ENCODE assay signal across 17 mouse cellular contexts in the genomic region with DNA sequence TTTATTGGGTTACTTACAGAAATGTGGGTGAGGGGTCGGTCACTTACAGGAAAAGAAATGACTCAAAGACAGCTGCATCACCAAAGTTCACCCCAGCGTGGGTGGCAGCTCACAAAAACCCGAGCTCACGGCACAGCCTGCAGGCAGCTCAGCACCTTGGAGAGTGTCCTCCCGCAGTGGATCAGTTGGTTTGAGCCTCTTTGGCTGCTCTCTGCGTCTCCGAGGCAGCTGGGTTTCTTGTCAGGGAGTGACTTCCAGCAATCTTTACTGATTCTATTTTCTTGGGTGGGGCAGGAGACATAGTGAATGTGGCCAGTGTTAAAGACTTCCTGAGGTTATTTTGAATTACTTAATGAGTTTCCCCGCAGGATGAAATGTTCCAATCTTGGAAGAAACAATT.
DNase-seq lines count a peak whose midpoint lies in the region; ATAC-seq and TF ChIP-seq lines count a peak whose summit lies in the region.
"Had no signal": no experiment of that assay in that cellular context is flagged by ENCODE, and none has a peak within 500 bp of the region (broad histone marks: within the 10 kb centered on the region; RNA-seq: fewer than 3 reads in every experiment).

No protein-coding gene starts in this region.

- DNase-seq in heart, adult 11 months: peak; percentile 90
- no peak for DNase-seq in heart, postnatal 14 days
- peak; percentile 4 for DNase-seq in midbrain, postnatal 0 days (ENCODE audit: low spot score)
- peak; percentile 15 for DNase-seq in mesoderm, embryonic 11.5 days (ENCODE audit: low read depth, low spot score)
- no peak for DNase-seq in left cerebral cortex, adult 2 months (ENCODE audit: extremely low spot score in 1 of 2, low spot score in 2 of 2)
- DNase-seq: cerebellum, adult 18-20 months; gastrocnemius, postnatal 14 days; lung, postnatal 10 days; thymus, postnatal 25 days had no signal

- 24% methylated on average over 8 of the region's 8 CpGs for WGBS in midbrain, postnatal 0 days
- WGBS in midbrain, embryonic 15.5 days: 19% methylated on average over 8 of the region's 8 CpGs

- no peak overlapping the region for H3K4me2 ChIP-seq in midbrain, postnatal 0 days (ENCODE audit: low read depth, low read length, poor library complexity, severe bottlenecking)
- no peak overlapping the region for H3K4me2 ChIP-seq in midbrain, embryonic 15.5 days
- H3K4me2 ChIP-seq: embryonic facial prominence, embryonic 15.5 days; heart, embryonic 12.5 days; hindbrain, embryonic 14.5 days; liver, embryonic 11.5 days had no signal

- ATAC-seq in midbrain, postnatal 0 days (ENCODE audit: low FRiP score): no peak
- no peak for ATAC-seq in midbrain, embryonic 15.5 days (replicated peaks)
- ATAC-seq in common myeloid progenitor, adult 5-6 weeks (replicated peaks; ENCODE audit: low read depth, poor library complexity, severe bottlenecking): 0 out of 2 replicates have a peak, but pooled peaks have one; percentile 32
- no peak for ATAC-seq in megakaryocyte-erythroid progenitor cell, adult 5-6 weeks (replicated peaks; ENCODE audit: low FRiP score, low TSS enrichment, poor library complexity, severe bottlenecking)
- ATAC-seq: forebrain, embryonic 14.5 days had no signal

- H3K27ac ChIP-seq in midbrain, postnatal 0 days (ENCODE audit: low read depth, low read length): no peak overlapping the region
- no peak overlapping the region for H3K27ac ChIP-seq in midbrain, embryonic 15.5 days
- no peak overlapping the region for H3K27ac ChIP-seq in left cerebral cortex, adult 2 months
- H3K27ac ChIP-seq: embryonic facial prominence, embryonic 15.5 days; hindbrain, embryonic 14.5 days had no signal

- intact Hi-C loops in heart, postnatal 14 days (cut with DNase I): no loop called here
- intact Hi-C loops in left cerebral cortex, adult 2 months (cut with DNase I): no loop called here

- no peaks in the 10 kb centered on the region for H3K27me3 ChIP-seq in midbrain, postnatal 0 days (ENCODE audit: insufficient read depth, low read length)
- H3K27me3 ChIP-seq in midbrain, embryonic 15.5 days (replicated peaks): no peaks in the 10 kb centered on the region
- H3K27me3 ChIP-seq: embryonic facial prominence, embryonic 15.5 days; heart, embryonic 12.5 days had no signal

- no peaks in the 10 kb centered on the region for H3K4me1 ChIP-seq in midbrain, postnatal 0 days (ENCODE audit: insufficient read depth, low read length)
- no peaks in the 10 kb centered on the region for H3K4me1 ChIP-seq in midbrain, embryonic 15.5 days
- H3K4me1 ChIP-seq: embryonic facial prominence, embryonic 15.5 days; heart, embryonic 12.5 days had no signal

- no peaks in the 10 kb centered on the region for H3K36me3 ChIP-seq in midbrain, postnatal 0 days (ENCODE audit: insufficient read depth, low read length)
- H3K36me3 ChIP-seq in midbrain, embryonic 15.5 days (replicated peaks): no peaks in the 10 kb centered on the region
- H3K36me3 ChIP-seq: embryonic facial prominence, embryonic 15.5 days; heart, embryonic 12.5 days had no signal

- H3K9me3 ChIP-seq in midbrain, postnatal 0 days (ENCODE audit: low read length): no peaks in the 10 kb centered on the region
- no peaks in the 10 kb centered on the region for H3K9me3 ChIP-seq in midbrain, embryonic 15.5 days

- H3K9ac ChIP-seq in midbrain, postnatal 0 days (replicated peaks; ENCODE audit: low read length, poor library complexity, severe bottlenecking): no peak overlapping the region
- H3K9ac ChIP-seq in midbrain, embryonic 15.5 days: no peak overlapping the region
- H3K9ac ChIP-seq: embryonic facial prominence, embryonic 15.5 days; heart, embryonic 12.5 days; hindbrain, embryonic 14.5 days had no signal

- TF ChIP-seq CTCF in midbrain, postnatal 0 days (IDR thresholded peaks at IDR 0.05): no peak
- TF ChIP-seq CTCF in left cerebral cortex, adult 2 months (IDR thresholded peaks at IDR 0.05): no peak

- no peak overlapping the region for H3K4me3 ChIP-seq in midbrain, postnatal 0 days (ENCODE audit: low read depth, low read length)
- no peak overlapping the region for H3K4me3 ChIP-seq in midbrain, embryonic 15.5 days
- H3K4me3 ChIP-seq in left cerebral cortex, adult 2 months: no peak overlapping the region
- H3K4me3 ChIP-seq: embryonic facial prominence, embryonic 15.5 days; heart, embryonic 12.5 days had no signal

Comparison
In these comparisons a context has a peak if more than half of its experiments do, and no peak if none do; other contexts are left out.
1. DNase-seq: peak in heart, adult 11 months (single experiment), midbrain, postnatal 0 days (single experiment) and mesoderm, embryonic 11.5 days (single experiment); none in heart, postnatal 14 days (0 of 2) and left cerebral cortex, adult 2 months (0 of 2).